Mouse (Mus musculus) urinary bladder, postnatal 25 days (tissue): ENCODE measurements at regions not wholly inside any gene's neighbourhood (a gene's known extent, or its start where the extent isn't known, plus 50 kb on each side); places are given as distances from the start of the nearest gene placed in this dataset.

ENCODE experiments used
- DNase-seq: peaks from one replicate; pipeline ENCODE4 v3.0.0; 2022; ENCODE audit warnings: low spot score

- no peak for DNase-seq
Observed at GRCm38 (mm10) chr3:21524426-21524937, 552.0 kb upstream of the Tbl1xr1 start.

GRCm38 (mm10) chr3:21530862-21531261 is 545.6 kb upstream of the Tbl1xr1 start:
- no peak for DNase-seq

GRCm38 (mm10) chr3:21539138-21539537 is 537.3 kb upstream of the Tbl1xr1 start:
- DNase-seq, result no peak

GRCm38 (mm10) chr3:21544456-21544855 is 532.0 kb upstream of the Tbl1xr1 start:
- DNase-seq, result no peak

GRCm38 (mm10) chr3:21545156-21545893 is 531.1 kb upstream of the Tbl1xr1 start:
- DNase-seq, result no peak

GRCm38 (mm10) chr3:21546411-21546810 is 530.0 kb upstream of the Tbl1xr1 start:
- no peak for DNase-seq

- no peak for DNase-seq
Observed at GRCm38 (mm10) chr3:21549671-21550070, 526.8 kb upstream of the Tbl1xr1 start.

- no peak for DNase-seq
Observed at GRCm38 (mm10) chr3:21553159-21553758, 523.2 kb upstream of the Tbl1xr1 start.

GRCm38 (mm10) chr3:21553859-21554258 is 522.6 kb upstream of the Tbl1xr1 start:
- DNase-seq, result no peak

GRCm38 (mm10) chr3:21557963-21558441 is 518.5 kb upstream of the Tbl1xr1 start:
- DNase-seq, result no peak

- no peak for DNase-seq
Observed at GRCm38 (mm10) chr3:21562771-21563312, 513.6 kb upstream of the Tbl1xr1 start.

- no peak for DNase-seq
Observed at GRCm38 (mm10) chr3:21563454-21563853, 513.0 kb upstream of the Tbl1xr1 start.

- peak; percentile 23 for DNase-seq
Observed at GRCm38 (mm10) chr3:21564211-21564781, 512.2 kb upstream of the Tbl1xr1 start.

- DNase-seq, result no peak
Observed at GRCm38 (mm10) chr3:21564847-21565485, 511.5 kb upstream of the Tbl1xr1 start.

GRCm38 (mm10) chr3:21569721-21570120 is 506.7 kb upstream of the Tbl1xr1 start:
- DNase-seq, result no peak

- DNase-seq, result no peak
Observed at GRCm38 (mm10) chr3:21578635-21579034, 497.8 kb upstream of the Tbl1xr1 start.

GRCm38 (mm10) chr3:21582122-21582521 is 494.3 kb upstream of the Tbl1xr1 start:
- no peak for DNase-seq

- DNase-seq, result no peak
Observed at GRCm38 (mm10) chr3:21585767-21586166, 490.7 kb upstream of the Tbl1xr1 start.

- DNase-seq, result no peak
Observed at GRCm38 (mm10) chr3:21606846-21607245, 469.6 kb upstream of the Tbl1xr1 start.

GRCm38 (mm10) chr3:21610231-21610630 is 466.2 kb upstream of the Tbl1xr1 start:
- no peak for DNase-seq

GRCm38 (mm10) chr3:21621745-21622144 is 454.7 kb upstream of the Tbl1xr1 start:
- DNase-seq, result no peak

- DNase-seq, result no peak
Observed at GRCm38 (mm10) chr3:21625039-21625438, 451.4 kb upstream of the Tbl1xr1 start.
